Mouse (Mus musculus): ENCODE data around the gene Porcn. TPM values are rescaled to one million over a fixed set of nuclear protein-coding genes. Genes with fewer than 3 reads are reported as not detected.

Gene Porcn
- polyA plus RNA-seq, 2 experiments = 11.6 to 27.0 TPM

- H3K4me2 ChIP-seq (replicated peaks; ENCODE audit: low read depth, low read length, severe bottlenecking) = no peak overlapping the region
- no peak overlapping the region for H3K4me3 ChIP-seq (replicated peaks; ENCODE audit: low read length)
- DNase-seq (ENCODE audit: low spot score) = no peak
- ATAC-seq (ENCODE audit: low FRiP score, low read depth) = no peak
- H3K36me3 ChIP-seq (ENCODE audit: control insufficient read depth, insufficient read depth, low read length) = no peaks in the 10 kb centered on the region
- no peaks in the 10 kb centered on the region for H3K27me3 ChIP-seq (ENCODE audit: control insufficient read depth, insufficient read depth, low read length)
- no peaks in the 10 kb centered on the region for H3K9me3 ChIP-seq (ENCODE audit: control insufficient read depth, low read length)
- TF ChIP-seq POLR2A (IDR thresholded peaks at IDR 0.05; ENCODE audit: borderline replicate concordance, extremely low read depth, insufficient read depth, insufficient read length) = no peak
- WGBS = 50% methylated on average over 2 of the region's 2 CpGs
- H3K4me1 ChIP-seq (ENCODE audit: control insufficient read depth, insufficient read depth, low read length) = no peaks in the 10 kb centered on the region
- no peak overlapping the region for H3K9ac ChIP-seq (ENCODE audit: low read depth, low read length, severe bottlenecking)
- no peak overlapping the region for H3K27ac ChIP-seq (replicated peaks; ENCODE audit: low read depth, low read length)
Observed at GRCm38 (mm10) chrX:8218114-8218513, 11.8 kb upstream of the Porcn start.

GRCm38 (mm10) chrX:8217383-8217782, 11.1 kb upstream of the Porcn start:
- no peak for ATAC-seq (ENCODE audit: low FRiP score, low read depth)
- no peak overlapping the region for H3K27ac ChIP-seq (replicated peaks; ENCODE audit: low read depth, low read length)
- no peaks in the 10 kb centered on the region for H3K4me1 ChIP-seq (ENCODE audit: control insufficient read depth, insufficient read depth, low read length)
- 38% methylated on average over 6 of the region's 6 CpGs for WGBS
- no peaks in the 10 kb centered on the region for H3K27me3 ChIP-seq (ENCODE audit: control insufficient read depth, insufficient read depth, low read length)
- no peak for DNase-seq (ENCODE audit: low spot score)
- no peak overlapping the region for H3K9ac ChIP-seq (ENCODE audit: low read depth, low read length, severe bottlenecking)
- no peaks in the 10 kb centered on the region for H3K36me3 ChIP-seq (ENCODE audit: control insufficient read depth, insufficient read depth, low read length)
- TF ChIP-seq POLR2A (IDR thresholded peaks at IDR 0.05; ENCODE audit: borderline replicate concordance, extremely low read depth, insufficient read depth, insufficient read length) = no peak
- H3K4me3 ChIP-seq (replicated peaks; ENCODE audit: low read length) = no peak overlapping the region
- no peaks in the 10 kb centered on the region for H3K9me3 ChIP-seq (ENCODE audit: control insufficient read depth, low read length)
- no peak overlapping the region for H3K4me2 ChIP-seq (replicated peaks; ENCODE audit: low read depth, low read length, severe bottlenecking)

- WGBS = 78% methylated on average over 7 of the region's 7 CpGs
- no peak overlapping the region for H3K9ac ChIP-seq (ENCODE audit: low read depth, low read length, severe bottlenecking)
Observed at GRCm38 (mm10) chrX:8211490-8212207, 5.3 kb upstream of the Porcn start.

GRCm38 (mm10) chrX:8209720-8210119, 3.4 kb upstream of the Porcn start:
- H3K9me3 ChIP-seq (ENCODE audit: control insufficient read depth, low read length) = no peaks in the 10 kb centered on the region
- no peak overlapping the region for H3K4me3 ChIP-seq (replicated peaks; ENCODE audit: low read length)
- 81% methylated on average over 2 of the region's 2 CpGs for WGBS
- ATAC-seq (ENCODE audit: low FRiP score, low read depth) (no peak), DNase-seq (ENCODE audit: low spot score) (no peak)
- H3K27ac ChIP-seq (replicated peaks; ENCODE audit: low read depth, low read length) = no peak overlapping the region
- H3K4me1 ChIP-seq (ENCODE audit: control insufficient read depth, insufficient read depth, low read length) = 0 out of 2 replicates have a peak, but pooled peaks cover 2% of the 10 kb centered on the region
- no peaks in the 10 kb centered on the region for H3K27me3 ChIP-seq (ENCODE audit: control insufficient read depth, insufficient read depth, low read length)
- no peak overlapping the region for H3K4me2 ChIP-seq (replicated peaks; ENCODE audit: low read depth, low read length, severe bottlenecking)
- H3K36me3 ChIP-seq (ENCODE audit: control insufficient read depth, insufficient read depth, low read length) = no peaks in the 10 kb centered on the region
- no peak for TF ChIP-seq POLR2A (IDR thresholded peaks at IDR 0.05; ENCODE audit: borderline replicate concordance, extremely low read depth, insufficient read depth, insufficient read length)
- H3K9ac ChIP-seq (ENCODE audit: low read depth, low read length, severe bottlenecking) = no peak overlapping the region

More at GRCm38 (mm10) chrX:8211490-8212207, 5.3 kb upstream of the Porcn start:
- no peak overlapping the region for H3K27ac ChIP-seq (replicated peaks; ENCODE audit: low read depth, low read length)
- no peaks in the 10 kb centered on the region for H3K36me3 ChIP-seq (ENCODE audit: control insufficient read depth, insufficient read depth, low read length)
- H3K9me3 ChIP-seq (ENCODE audit: control insufficient read depth, low read length) = no peaks in the 10 kb centered on the region
- H3K4me3 ChIP-seq (replicated peaks; ENCODE audit: low read length) = no peak overlapping the region
- no peaks in the 10 kb centered on the region for H3K27me3 ChIP-seq (ENCODE audit: control insufficient read depth, insufficient read depth, low read length)
- TF ChIP-seq POLR2A (IDR thresholded peaks at IDR 0.05; ENCODE audit: borderline replicate concordance, extremely low read depth, insufficient read depth, insufficient read length) = no peak
- DNase-seq (ENCODE audit: low spot score) = no peak
- no peaks in the 10 kb centered on the region for H3K4me1 ChIP-seq (ENCODE audit: control insufficient read depth, insufficient read depth, low read length)
- ATAC-seq (ENCODE audit: low FRiP score, low read depth) = no peak
- H3K4me2 ChIP-seq (replicated peaks; ENCODE audit: low read depth, low read length, severe bottlenecking) = no peak overlapping the region

GRCm38 (mm10) chrX:8207224-8207623, 899 bp upstream of the Porcn start:
- no peak for TF ChIP-seq POLR2A (IDR thresholded peaks at IDR 0.05; ENCODE audit: borderline replicate concordance, extremely low read depth, insufficient read depth, insufficient read length)
- Histone ChIP-seq H3K9ac (ENCODE audit: low read depth, low read length, severe bottlenecking) (no peak overlapping the region), H3K4me3 (replicated peaks; ENCODE audit: low read length) (no peak overlapping the region), H3K9me3 (ENCODE audit: control insufficient read depth, low read length) (no peaks in the 10 kb centered on the region), H3K36me3 (ENCODE audit: control insufficient read depth, insufficient read depth, low read length) (no peaks in the 10 kb centered on the region), H3K4me1 (ENCODE audit: control insufficient read depth, insufficient read depth, low read length) (0 out of 2 replicates have a peak, but pooled peaks cover 2% of the 10 kb centered on the region), H3K4me2 (replicated peaks; ENCODE audit: low read depth, low read length, severe bottlenecking) (no peak overlapping the region), H3K27ac (replicated peaks; ENCODE audit: low read depth, low read length) (no peak overlapping the region), H3K27me3 (ENCODE audit: control insufficient read depth, insufficient read depth, low read length) (no peaks in the 10 kb centered on the region)
- DNase-seq (ENCODE audit: low spot score) = no peak
- 37% methylated on average over 4 of the region's 4 CpGs for WGBS
- no peak for ATAC-seq (ENCODE audit: low FRiP score, low read depth)

Measured in limb, embryonic 14.5 days (tissue).